Mouse (Mus musculus) spleen, postnatal 10 days (tissue): ENCODE results near the gene Zfyve9.

Source experiments
- DNase-seq, 2 experiments: peaks; one replicate each; pipeline ENCODE4 v3.0.0; 2021 to 2022; ENCODE audit warnings: low spot score in 2 of 2

Zfyve9 gene

GRCm38 (mm10) chr4:108610935-108611334 is 169.7 kb downstream of the Zfyve9 start:
- no peak for DNase-seq

DNA sequence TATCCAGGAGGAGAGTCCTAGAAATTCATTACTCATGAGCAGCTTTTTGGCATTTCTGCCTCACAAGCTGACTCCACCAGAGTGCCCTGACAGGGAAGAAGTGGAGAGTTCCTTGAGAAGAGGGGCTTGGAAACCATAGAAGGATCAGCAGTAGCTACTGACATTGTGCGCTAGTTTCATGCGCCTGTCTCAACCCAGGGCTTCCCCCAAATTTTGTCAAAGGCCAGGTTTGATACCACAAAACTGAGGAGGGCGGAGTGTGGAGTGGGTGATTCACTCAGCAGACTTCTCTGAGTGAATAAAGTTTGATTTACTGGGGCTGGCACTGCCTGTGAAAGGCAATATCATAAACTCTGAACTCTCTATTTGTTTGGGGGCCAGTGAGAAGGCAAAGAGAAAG is 171.9 kb downstream of the Zfyve9 start:
- no peak for DNase-seq

- no peak for DNase-seq
These were observed 178.7 kb downstream of the Zfyve9 start for GRCm38 (mm10) chr4:108601870-108602269.

GRCm38 (mm10) chr4:108598306-108598705 is 182.3 kb downstream of the Zfyve9 start:
- DNase-seq = no peak

GRCm38 (mm10) chr4:108595785-108596184 is 184.8 kb downstream of the Zfyve9 start:
- DNase-seq = no peak

DNA sequence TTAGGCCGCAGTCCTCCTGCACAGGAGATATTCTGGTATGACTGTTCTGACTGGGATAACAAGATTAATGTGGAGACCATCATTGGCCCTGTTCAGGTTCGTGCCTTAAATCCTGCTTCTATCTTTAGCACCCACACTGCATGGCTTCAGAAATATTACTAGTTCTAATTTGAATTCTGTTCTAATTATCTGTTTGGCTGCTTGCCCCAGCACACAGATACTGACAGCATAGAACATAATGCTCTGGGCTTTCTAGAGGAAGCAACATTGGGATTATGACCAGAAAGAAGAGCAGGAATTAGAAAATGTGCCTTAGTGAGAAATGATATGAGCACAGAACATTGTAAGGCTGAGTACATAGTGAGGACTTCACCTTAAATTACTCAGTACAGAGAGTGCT is 187.2 kb downstream of the Zfyve9 start:
- DNase-seq = no peak
